Mouse (Mus musculus): ENCODE measurements around the gene Pabpc5.

Pabpc5 gene

DNA sequence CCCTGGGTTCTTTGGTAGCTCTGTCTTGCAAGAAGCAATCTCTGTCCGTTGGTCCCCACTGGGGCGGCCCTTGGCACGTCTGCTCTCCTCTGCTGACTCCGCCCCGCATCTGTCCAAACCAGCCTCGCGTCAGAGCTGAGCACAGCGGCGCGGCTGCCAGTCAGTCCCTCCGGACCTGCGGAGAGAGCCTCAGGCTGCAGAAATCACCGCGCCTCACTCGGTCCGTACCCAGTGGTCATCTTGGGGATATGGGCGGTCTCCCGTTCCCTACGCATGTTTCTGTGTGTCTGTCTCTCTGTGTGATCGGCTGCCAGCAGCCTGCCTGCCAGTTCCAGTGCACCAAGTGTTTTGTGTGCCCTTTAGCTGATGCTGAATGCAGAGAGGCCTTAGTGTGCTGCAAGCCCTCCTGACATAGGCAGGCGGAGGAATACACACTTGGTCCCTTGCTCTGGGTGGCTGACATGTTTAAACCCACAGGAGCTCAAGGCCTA lies at the start of gene Pabpc5:
TSS of gene Pabpc5 (plus strand) at position 116 of the 491 bp plus-strand sequence.
- DNase-seq (ENCODE audit: extremely low spot score, low read depth, low spot score), result no peak

DNA sequence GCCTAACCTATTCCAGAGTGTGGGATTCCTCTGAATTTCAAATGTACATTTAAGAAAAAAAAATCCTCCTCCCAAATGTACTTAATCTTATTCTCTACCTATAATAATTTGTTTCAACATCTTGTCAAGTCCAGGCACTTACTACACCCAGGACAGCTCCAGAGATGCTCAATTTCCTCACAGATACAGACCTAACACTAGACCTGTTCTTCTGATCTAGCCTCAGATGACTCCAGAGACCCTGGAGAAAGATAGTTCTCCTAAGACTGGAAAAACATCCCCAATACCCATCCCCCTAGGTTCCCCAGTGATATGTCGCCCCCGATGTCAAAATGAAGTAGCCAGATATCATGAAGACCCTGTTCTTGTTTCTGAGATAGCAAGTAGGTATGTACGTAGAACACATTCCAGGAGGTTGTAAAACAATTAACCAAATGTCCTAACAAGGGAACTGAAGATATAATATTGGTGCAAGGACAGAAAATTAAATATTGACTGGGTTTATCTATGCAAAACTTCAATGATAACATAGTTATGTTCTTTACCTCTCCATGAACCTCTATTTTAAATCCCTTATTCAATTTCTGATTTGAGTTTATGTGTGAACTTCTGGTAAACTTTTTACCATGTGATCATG lies 39.9 kb upstream of the Pabpc5 start:
- no peak for DNase-seq (ENCODE audit: extremely low spot score, low read depth, low spot score)

GRCm38 (mm10) chrX:119888326-119888920 lies 38.6 kb upstream of the Pabpc5 start:
- no peak for DNase-seq (ENCODE audit: extremely low spot score, low read depth, low spot score)

GRCm38 (mm10) chrX:119927852-119928251 lies 856 bp downstream of the Pabpc5 start:
- DNase-seq (ENCODE audit: extremely low spot score, low read depth, low spot score), result no peak

All from hindlimb bud, embryonic 11.5 days (tissue).